Mouse (Mus musculus) heart, embryonic 16.5 days (tissue): ENCODE results near the gene Lypla2. TPM values are rescaled to one million over a fixed set of nuclear protein-coding genes. Genes with fewer than 3 reads are reported as not detected.

Experiments
- ATAC-seq: fragments of 200-750 bp; cut with Nextera tagmentation; replicated peaks from 2 replicates; pipeline ENCODE4 v1.8.0; 2017; ENCODE audit warnings: moderate number of reproducible peaks; ENCODE audit not compliant: insufficient read depth, low FRiP score; ENCODE audit errors: extremely low read depth
- H3K27ac ChIP-seq: fragments of 300-500 bp; sonication (generic); 2 replicates; pipeline ENCODE4 v1.5.1; 2014; ENCODE audit warnings: mild to moderate bottlenecking, low read length, control low read depth, moderate library complexity
- H3K27me3 ChIP-seq: fragments of 300-500 bp; sonication (generic); 2 replicates; pipeline ENCODE4 v1.6.1; 2014; ENCODE audit warnings: low read length, mixed read lengths; ENCODE audit not compliant: control insufficient read depth, insufficient read depth
- H3K36me3 ChIP-seq: fragments of 300-500 bp; sonication (generic); 2 replicates; pipeline ENCODE4 v1.6.1; 2014; ENCODE audit not compliant: control insufficient read depth, insufficient read depth
- H3K4me1 ChIP-seq: fragments of 300-500 bp; sonication (generic); 2 replicates; pipeline ENCODE4 v1.6.1; 2014; ENCODE audit warnings: low read length, mixed read lengths; ENCODE audit not compliant: control insufficient read depth, insufficient read depth
- H3K4me2 ChIP-seq: fragments of 300-500 bp; sonication (generic); 2 replicates; pipeline ENCODE4 v1.6.1; 2014; ENCODE audit warnings: low read depth, mild to moderate bottlenecking, control low read depth, low read length
- H3K4me3 ChIP-seq: fragments of 300-500 bp; sonication (generic); 2 replicates; pipeline ENCODE4 v1.5.1; 2014; ENCODE audit warnings: mild to moderate bottlenecking, control low read depth, low read length
- H3K9ac ChIP-seq: fragments of 300-500 bp; sonication (generic); 2 replicates; pipeline ENCODE4 v1.6.1; 2014; ENCODE audit warnings: low read length, control low read depth
- H3K9me3 ChIP-seq: fragments of 300-500 bp; sonication (generic); replicated peaks from 2 replicates; pipeline ENCODE4 v1.6.1; 2016; ENCODE audit warnings: low read length; ENCODE audit not compliant: control insufficient read depth
- WGBS: fragments of 180-500 bp; shearing (Covaris S2); extraction: QIAGEN DNeasy Blood & Tissue Kit; methylation state at CpG from one replicate; pipeline ENCODE4 v1.1.7; 2014; 5-methylcytosine and 5-hydroxymethylcytosine counted together
- polyA plus RNA-seq: library from polyadenylated mRNA; unstranded; fragments of >200 nt; fragmentation: Nextera tagmentation; extraction: Ambion mirVana; gene quantifications from 2 replicates; pipeline ENCODE4 v1.2.1, GENCODE M21; 2015

Lypla2 gene
- polyA plus RNA-seq, 1 experiment from 2014 or later = 73.2 TPM

GRCm38 (mm10) chr4:136004107-136004675 lies 31.8 kb upstream of the Lypla2 start:
- Histone ChIP-seq H3K36me3 (peaks cover 49% of the 10 kb centered on the region), H3K9ac (no peak overlapping the region), H3K4me2 (no peak overlapping the region), H3K4me3 (no peak overlapping the region), H3K4me1 (no peaks in the 10 kb centered on the region), H3K9me3 (no peaks in the 10 kb centered on the region), H3K27me3 (no peaks in the 10 kb centered on the region), H3K27ac (no peak overlapping the region)
- 67% methylated on average over 5 of the region's 5 CpGs for WGBS
- ATAC-seq = no peak

GRCm38 (mm10) chr4:135995118-135995517 lies 22.7 kb upstream of the Lypla2 start:
- WGBS = 78% methylated on average over 4 of the region's 4 CpGs
- no peak for ATAC-seq

GRCm38 (mm10) chr4:135993941-135994340 lies 21.5 kb upstream of the Lypla2 start:
- Histone ChIP-seq H3K27me3 (no peaks in the 10 kb centered on the region), H3K9ac (no peak overlapping the region), H3K4me1 (no peaks in the 10 kb centered on the region), H3K27ac (no peak overlapping the region), H3K4me3 (no peak overlapping the region), H3K9me3 (peaks cover 10% of the 10 kb centered on the region), H3K36me3 (no peaks in the 10 kb centered on the region), H3K4me2 (no peak overlapping the region)
- ATAC-seq = no peak
- whole genome bisulfite sequencing = 93% methylated on average over 6 of the region's 6 CpGs

More at GRCm38 (mm10) chr4:135995118-135995517, 22.7 kb upstream of the Lypla2 start:
- no peak overlapping the region for H3K9ac ChIP-seq
- H3K4me1 ChIP-seq = no peaks in the 10 kb centered on the region
- no peak overlapping the region for H3K27ac ChIP-seq
- no peaks in the 10 kb centered on the region for H3K27me3 ChIP-seq
- H3K36me3 ChIP-seq = no peaks in the 10 kb centered on the region
- no peak overlapping the region for H3K4me2 ChIP-seq
- peaks cover 10% of the 10 kb centered on the region for H3K9me3 ChIP-seq
- H3K4me3 ChIP-seq = no peak overlapping the region

- peaks cover 8% of the 10 kb centered on the region for H3K36me3 ChIP-seq
- no peak for ATAC-seq
- peak overlapping the region; percentile 96 for H3K4me2 ChIP-seq
- peak overlapping the region; percentile 97 for H3K9ac ChIP-seq
- H3K27me3 ChIP-seq = no peaks in the 10 kb centered on the region
- no peaks in the 10 kb centered on the region; the same call in 1 of the 2 replicates for H3K9me3 ChIP-seq
- H3K4me1 ChIP-seq = peaks cover 11% of the 10 kb centered on the region
- H3K27ac ChIP-seq = peak overlapping the region; percentile 83
- 71% methylated on average over 9 of the region's 9 CpGs for WGBS
- H3K4me3 ChIP-seq = peak overlapping the region; percentile 97
Observed at GRCm38 (mm10) chr4:135987714-135988113, 15.3 kb upstream of the Lypla2 start.

GRCm38 (mm10) chr4:135986943-135987710 lies 14.7 kb upstream of the Lypla2 start, which contains the start of gene Pithd1:
Gene Pithd1, minus strand, starts transcription at chr4:135987264.
- Histone ChIP-seq H3K4me1 (peaks cover 11% of the 10 kb centered on the region), H3K4me3 (peak within 1 kb of the TSS; percentile 97), H3K27me3 (no peaks in the 10 kb centered on the region), H3K27ac (peak within 1 kb of the TSS; percentile 83), H3K9ac (peak within 1 kb of the TSS; percentile 97), H3K4me2 (peak within 1 kb of the TSS; percentile 96), H3K9me3 (no peaks in the 10 kb centered on the region; the same call in 1 of the 2 replicates), H3K36me3 (peaks cover 8% of the 10 kb centered on the region)
- under 1% methylated on average over 78 of the region's 81 CpGs for WGBS
- peak; percentile 88 for ATAC-seq

GRCm38 (mm10) chr4:135986301-135986942 lies 14.0 kb upstream of the Lypla2 start:
- Histone ChIP-seq H3K9ac (peak overlapping the region; percentile 97), H3K4me1 (peaks cover 11% of the 10 kb centered on the region), H3K4me2 (peak overlapping the region; percentile 96), H3K27me3 (no peaks in the 10 kb centered on the region), H3K27ac (peak overlapping the region; percentile 43), H3K36me3 (peaks cover 8% of the 10 kb centered on the region), H3K4me3 (peak overlapping the region; percentile 97), H3K9me3 (no peaks in the 10 kb centered on the region; the same call in 1 of the 2 replicates)
- no peak for ATAC-seq
- WGBS = 7% methylated on average over 23 of the region's 23 CpGs

- Histone ChIP-seq H3K4me1 (peaks cover 11% of the 10 kb centered on the region), H3K27ac (no peak overlapping the region), H3K4me3 (peak overlapping the region; percentile 97), H3K9ac (peak overlapping the region; percentile 97; the same call in 1 of the 2 replicates), H3K4me2 (peak overlapping the region; percentile 96), H3K27me3 (no peaks in the 10 kb centered on the region), H3K9me3 (no peaks in the 10 kb centered on the region), H3K36me3 (peaks cover 8% of the 10 kb centered on the region)
- 83% methylated on average over 7 of the region's 7 CpGs for WGBS
- no peak for ATAC-seq
Observed at GRCm38 (mm10) chr4:135985769-135986168, 13.3 kb upstream of the Lypla2 start.

- Histone ChIP-seq H3K27ac (no peak overlapping the region), H3K4me3 (no peak overlapping the region), H3K4me2 (no peak overlapping the region), H3K9me3 (no peaks in the 10 kb centered on the region), H3K36me3 (peaks cover 8% of the 10 kb centered on the region), H3K4me1 (peaks cover 11% of the 10 kb centered on the region), H3K9ac (no peak overlapping the region), H3K27me3 (no peaks in the 10 kb centered on the region)
- no peak for ATAC-seq
- 82% methylated on average over 5 of the region's 5 CpGs for WGBS
Observed at GRCm38 (mm10) chr4:135985193-135985592, 12.8 kb upstream of the Lypla2 start.

GRCm38 (mm10) chr4:135984556-135984955 lies 12.1 kb upstream of the Lypla2 start:
- no peaks in the 10 kb centered on the region for H3K9me3 ChIP-seq
- no peak overlapping the region for H3K4me2 ChIP-seq
- WGBS = 79% methylated on average over 5 of the region's 5 CpGs
- no peak overlapping the region for H3K9ac ChIP-seq
- H3K27ac ChIP-seq = no peak overlapping the region
- peaks cover 11% of the 10 kb centered on the region for H3K4me1 ChIP-seq
- no peaks in the 10 kb centered on the region for H3K27me3 ChIP-seq
- H3K4me3 ChIP-seq = no peak overlapping the region
- no peak for ATAC-seq
- H3K36me3 ChIP-seq = peaks cover 8% of the 10 kb centered on the region
